Comparison of ENCODE assay signal across 11 mouse cellular contexts in genomic region chr2:167066031-167066430, GRCm38 (mm10). TPM values are rescaled to one million over a fixed set of nuclear protein-coding genes. Genes with fewer than 3 reads are reported as not detected.
A peak's percentile ranks its signal among the peaks of the same experiment; 100 is the strongest.
DNase-seq lines count a peak whose midpoint lies in the region; ATAC-seq and TF ChIP-seq lines count a peak whose summit lies in the region.
"Had no signal": no experiment of that assay in that cellular context is flagged by ENCODE, and none has a peak within 500 bp of the region (broad histone marks: within the 10 kb centered on the region; RNA-seq: fewer than 3 reads in every experiment).

No protein-coding gene starts in this region.

- no peak for DNase-seq in heart, adult 8-10 months (ENCODE audit: low spot score)
- DNase-seq in 416B (ENCODE audit: low read depth) (peak; percentile 52), MEL (ENCODE audit: low read depth, low spot score) (peak; percentile 65)
- no peak for DNase-seq in ovary, postnatal 10 days (ENCODE audit: low spot score)
- no peak for DNase-seq in cerebellum, postnatal 25 days
- DNase-seq in left cerebral cortex, adult 2 months (ENCODE audit: extremely low spot score in 1 of 2, low spot score in 2 of 2): no peak
- DNase-seq: cerebellum, postnatal 10 days; kidney, adult 2 months had no signal

- H3K9me3 ChIP-seq in heart, embryonic 13.5 days: no peaks in the 10 kb centered on the region
- H3K9me3 ChIP-seq in MEL (replicated peaks; ENCODE audit: insufficient read depth, low read length): no peaks in the 10 kb centered on the region
- H3K9me3 ChIP-seq in liver, embryonic 12.5 days (replicated peaks): no peaks in the 10 kb centered on the region
- H3K9me3 ChIP-seq: lung, embryonic 15.5 days had no signal

- no peak for ATAC-seq in heart, embryonic 13.5 days (ENCODE audit: extremely low read depth, insufficient number of reproducible peaks, low FRiP score, low TSS enrichment)
- ATAC-seq in liver, embryonic 12.5 days: no peak

- peaks cover 35% of the 10 kb centered on the region for H3K4me1 ChIP-seq in heart, embryonic 13.5 days
- peaks cover 3 to 15% of the 10 kb centered on the region in 2 experiments; a peak in 3 of 4 replicates for H3K4me1 ChIP-seq in MEL (ENCODE audit: control insufficient read depth in 1 of 2, insufficient read depth in 2 of 2, low read length in 2 of 2)
- H3K4me1 ChIP-seq in liver, embryonic 12.5 days: peaks cover 44% of the 10 kb centered on the region

- TF ChIP-seq RAD21 in MEL (IDR thresholded peaks at IDR 0.05; ENCODE audit: low read depth, low read length): no peak

- TF ChIP-seq CTCF in MEL (IDR thresholded peaks at IDR 0.05 in 2 of 3, conservative IDR thresholded peaks at IDR 0.05 in 1 of 3; ENCODE audit: control insufficient read depth in 1 of 3, insufficient read depth in 1 of 3, low read depth in 2 of 3, low read length in 3 of 3, poor library complexity in 1 of 3, severe bottlenecking in 1 of 3): no peak
- TF ChIP-seq CTCF in left cerebral cortex, adult 2 months (IDR thresholded peaks at IDR 0.05): no peak

- no peak overlapping the region for H3K27ac ChIP-seq in heart, embryonic 13.5 days (replicated peaks)
- H3K27ac ChIP-seq in MEL (ENCODE audit: control insufficient read depth, low read depth, low read length): peak overlapping the region; percentile 93
- peak overlapping the region; percentile 95 for H3K27ac ChIP-seq in liver, embryonic 12.5 days
- no peak overlapping the region for H3K27ac ChIP-seq in left cerebral cortex, adult 2 months
- H3K27ac ChIP-seq: lung, embryonic 15.5 days had no signal

- H3K9ac ChIP-seq in heart, embryonic 13.5 days: peak overlapping the region; percentile 89; the same call in 1 of the 2 replicates
- H3K9ac ChIP-seq in MEL (ENCODE audit: control insufficient read depth, low read depth, low read length, poor library complexity, severe bottlenecking): peak overlapping the region; percentile 94
- H3K9ac ChIP-seq in liver, embryonic 12.5 days: peak overlapping the region; percentile 94
- H3K9ac ChIP-seq: lung, embryonic 15.5 days had no signal

- 62% methylated on average over 1 of the region's 1 CpGs for WGBS in heart, embryonic 13.5 days
- WGBS in liver, embryonic 12.5 days (ENCODE audit: insufficient replicate concordance): 38% methylated on average over 1 of the region's 1 CpGs

- peak in 1 of 2 experiments; percentile 17; a peak in 2 of 4 replicates for TF ChIP-seq POLR2A in MEL (IDR thresholded peaks at IDR 0.05; ENCODE audit: control insufficient read depth in 1 of 2, insufficient read depth in 1 of 2, low read depth in 1 of 2, low read length in 2 of 2, poor library complexity in 1 of 2)

- no peak for TF ChIP-seq EP300 in MEL (IDR thresholded peaks at IDR 0.05; ENCODE audit: low read depth in 1 of 2, low read length in 2 of 2)

- no peaks in the 10 kb centered on the region for H3K27me3 ChIP-seq in heart, embryonic 13.5 days (replicated peaks)
- H3K27me3 ChIP-seq in MEL (ENCODE audit: control insufficient read depth in 1 of 2, insufficient read depth in 2 of 2, low read length in 2 of 2): no peaks in the 10 kb centered on the region
- H3K27me3 ChIP-seq in liver, embryonic 12.5 days (replicated peaks): no peaks in the 10 kb centered on the region
- H3K27me3 ChIP-seq: lung, embryonic 15.5 days had no signal

- H3K4me3 ChIP-seq in heart, embryonic 13.5 days: no peak overlapping the region
- peak overlapping the region in 1 of 2 experiments; percentile 91; a peak in 2 of 4 replicates for H3K4me3 ChIP-seq in MEL (ENCODE audit: control insufficient read depth in 1 of 2, insufficient read depth in 1 of 2, low read depth in 2 of 2, low read length in 2 of 2)
- H3K4me3 ChIP-seq in liver, embryonic 12.5 days: peak overlapping the region; percentile 84
- no peak overlapping the region for H3K4me3 ChIP-seq in left cerebral cortex, adult 2 months
- H3K4me3 ChIP-seq: lung, embryonic 15.5 days had no signal

- H3K79me2 ChIP-seq in MEL (ENCODE audit: control insufficient read depth, insufficient read depth, low read length, poor library complexity): peaks cover 43% of the 10 kb centered on the region

- peaks cover 24% of the 10 kb centered on the region for H3K36me3 ChIP-seq in heart, embryonic 13.5 days
- peaks cover 13 to 16% of the 10 kb centered on the region in 2 experiments for H3K36me3 ChIP-seq in MEL (ENCODE audit: control insufficient read depth in 1 of 2, insufficient read depth in 2 of 2, low read length in 2 of 2)
- peaks cover 32% of the 10 kb centered on the region for H3K36me3 ChIP-seq in liver, embryonic 12.5 days

- intact Hi-C loops in left cerebral cortex, adult 2 months (cut with DNase I): no loop called here

- H3K4me2 ChIP-seq in heart, embryonic 13.5 days: no peak overlapping the region
- peak overlapping the region; percentile 89 for H3K4me2 ChIP-seq in liver, embryonic 12.5 days

TF ChIP-seq in MEL, 35 proteins besides CTCF, POLR2A, EP300 and RAD21:
- no peak for TF ChIP-seq BHLHE40 (IDR thresholded peaks at IDR 0.05; ENCODE audit: borderline replicate concordance, low read depth, low read length)
- peak; percentile 61; the same call in 1 of the 2 replicates for TF ChIP-seq POLR2AphosphoS5 (IDR thresholded peaks at IDR 0.05; ENCODE audit: borderline replicate concordance, low read depth, low read length)
- TF ChIP-seq POLR2AphosphoS2 (IDR thresholded peaks at IDR 0.05; ENCODE audit: low read length): no peak

RNA-seq across cellular contexts. Expression of gene Znfx1, which starts 3.2 kb away (rescaled TPM):
- polyA plus RNA-seq in heart, embryonic 13.5 days (2015; fragmentation: Nextera tagmentation; extraction: Ambion mirVana): 5.1 and 6.3 TPM in 2 replicates
- total RNA-seq in heart, adult 8-10 months (2022): 10 to 100 TPM; 29.2 to 47.0 (median 40.3) TPM
- 12.1 and 15.6 TPM in 2 replicates for total RNA-seq in MEL (2012; rRNA removed)
- 10 to 100 TPM in 1 of 2 experiments, not detected in 1; 17.1 TPM for polyA plus RNA-seq in MEL (2012; ENCODE audit: insufficient read depth in 1 of 2, insufficient read length in 2 of 2, low read depth in 1 of 2, low replicate concordance in 2 of 2, missing spikeins in 1 of 2)
- polyA plus RNA-seq in liver, embryonic 12.5 days (2016; fragmentation: Nextera tagmentation; extraction: Ambion mirVana): 13.7 and 13.8 TPM in 2 replicates
- total RNA-seq in left cerebral cortex, adult 2 months (2021): 10 to 100 TPM; 76.7 to 80.7 TPM

RNA-seq across cellular contexts. Expression of gene Ddx27, which starts 51.0 kb away (rescaled TPM):
- polyA plus RNA-seq in heart, embryonic 13.5 days (2015; fragmentation: Nextera tagmentation; extraction: Ambion mirVana): 31.1 and 31.6 TPM in 2 replicates
- total RNA-seq in heart, adult 8-10 months (2022): 10 to 100 TPM in 3 of 4 experiments, 1 to 10 TPM in 1; 9.0 to 12.3 (median 10.7) TPM
- total RNA-seq in MEL (2012; rRNA removed): 125 and 143 TPM in 2 replicates
- 100 to 1,000 TPM in 1 of 2 experiments, 10 to 100 TPM in 1; 61.7 to 181 TPM for polyA plus RNA-seq in MEL (2012; ENCODE audit: insufficient read depth in 1 of 2, insufficient read length in 2 of 2, low read depth in 1 of 2, low replicate concordance in 2 of 2, missing spikeins in 1 of 2)
- 78.8 and 79.3 TPM in 2 replicates for polyA plus RNA-seq in liver, embryonic 12.5 days (2016; fragmentation: Nextera tagmentation; extraction: Ambion mirVana)
- 10 to 100 TPM; 34.6 to 35.5 TPM for total RNA-seq in left cerebral cortex, adult 2 months (2021)

Comparison
In these comparisons a context has a peak if more than half of its experiments do, and no peak if none do; other contexts are left out.
1. H3K27ac ChIP-seq: peak in MEL (single experiment) and liver, embryonic 12.5 days (single experiment); none in heart, embryonic 13.5 days (single experiment) and left cerebral cortex, adult 2 months (single experiment).
2. DNase-seq: peak in 416B (single experiment) and MEL (single experiment); none in heart, adult 8-10 months (single experiment), ovary, postnatal 10 days (single experiment), cerebellum, postnatal 25 days (0 of 2) and left cerebral cortex, adult 2 months (0 of 2).
3. Peak in every context shown above with its lines, with median percentiles within 50 percentile points of each other: H3K9ac ChIP-seq.